Mouse (Mus musculus) spleen, postnatal 10 days (tissue): Measurements from ENCODE around the gene Itgb5.

Experiments
- DNase-seq, 2 experiments: peaks; one replicate each; pipeline ENCODE4 v3.0.0; 2021 to 2022; ENCODE audit warnings: low spot score in 2 of 2

Gene Itgb5

GRCm38 (mm10) chr16:33939133-33939531, 109.7 kb downstream of the Itgb5 start:
- DNase-seq, result no peak

GRCm38 (mm10) chr16:33939636-33940035, 110.2 kb downstream of the Itgb5 start:
- DNase-seq, result no peak

- DNase-seq, result no peak
These were observed 110.6 kb downstream of the Itgb5 start for GRCm38 (mm10) chr16:33940095-33940494.

GRCm38 (mm10) chr16:33941271-33941781, 111.9 kb downstream of the Itgb5 start:
- no peak for DNase-seq

GRCm38 (mm10) chr16:33942341-33942740, 112.9 kb downstream of the Itgb5 start:
- no peak for DNase-seq

GRCm38 (mm10) chr16:33943388-33943787, 113.9 kb downstream of the Itgb5 start:
- no peak for DNase-seq

GRCm38 (mm10) chr16:33944126-33944525, 114.7 kb downstream of the Itgb5 start:
- DNase-seq, result no peak

GRCm38 (mm10) chr16:33944772-33945171, 115.3 kb downstream of the Itgb5 start:
- no peak for DNase-seq

- DNase-seq, result no peak
These were observed 116.6 kb downstream of the Itgb5 start for GRCm38 (mm10) chr16:33946021-33946420.

- no peak for DNase-seq
These were observed 118.5 kb downstream of the Itgb5 start for GRCm38 (mm10) chr16:33947664-33948571.

GRCm38 (mm10) chr16:33950386-33950785, 120.9 kb downstream of the Itgb5 start:
- DNase-seq, result no peak

- DNase-seq, result peak; percentile 56 to 84
These were observed 121.4 kb downstream of the Itgb5 start for GRCm38 (mm10) chr16:33950830-33951229.

GRCm38 (mm10) chr16:33953008-33953407, 123.5 kb downstream of the Itgb5 start:
- DNase-seq, result no peak

- no peak for DNase-seq
These were observed 125.3 kb downstream of the Itgb5 start for GRCm38 (mm10) chr16:33954793-33955192.

GRCm38 (mm10) chr16:33963509-33963908, 134.0 kb downstream of the Itgb5 start:
- DNase-seq, result no peak

GRCm38 (mm10) chr16:33965878-33966537, 136.5 kb downstream of the Itgb5 start:
- DNase-seq, result peak; percentile 19 to 22

GRCm38 (mm10) chr16:33966538-33967282, 137.2 kb downstream of the Itgb5 start, which contains the start of gene Umps:
TSS of gene Umps (minus strand) at chr16:33967038.
- DNase-seq, result peak; percentile 83 to 87

- DNase-seq, result peak in 1 of 2 experiments; percentile 25
These were observed 137.8 kb downstream of the Itgb5 start for GRCm38 (mm10) chr16:33967283-33967640.

- no peak for DNase-seq
These were observed 150.4 kb downstream of the Itgb5 start for GRCm38 (mm10) chr16:33979855-33980254.

GRCm38 (mm10) chr16:33983712-33984111, 154.2 kb downstream of the Itgb5 start:
- no peak for DNase-seq

- no peak for DNase-seq
These were observed 155.9 kb downstream of the Itgb5 start for GRCm38 (mm10) chr16:33985372-33985771.

- DNase-seq, result no peak
These were observed 157.5 kb downstream of the Itgb5 start for GRCm38 (mm10) chr16:33986993-33987392.
